Mouse (Mus musculus) lung, embryonic 15.5 days (tissue): Measurements from ENCODE around the gene Lrrc49. TPM values are rescaled to one million over a fixed set of nuclear protein-coding genes. Genes with fewer than 3 reads are reported as not detected.
A peak's percentile ranks its signal among the peaks of the same experiment; 100 is the strongest.

ENCODE experiments used
- ATAC-seq: fragments of 200-750 bp; cut with Nextera tagmentation; 2 replicates; pipeline ENCODE4 v1.8.0; 2017; ENCODE audit warnings: moderate number of reproducible peaks, borderline replicate concordance; ENCODE audit not compliant: low FRiP score, low TSS enrichment; ENCODE audit errors: extremely low read depth
- H3K27ac ChIP-seq: fragments of 300-500 bp; sonication (generic); 2 replicates; pipeline ENCODE4 v1.5.1; 2015; ENCODE audit warnings: moderate library complexity, mild to moderate bottlenecking, inconsistent platforms
- H3K27me3 ChIP-seq: fragments of 300-500 bp; sonication (generic); 2 replicates; pipeline ENCODE4 v1.6.1; 2015; ENCODE audit warnings: inconsistent platforms
- H3K36me3 ChIP-seq: fragments of 300-500 bp; sonication (generic); 2 replicates; pipeline ENCODE4 v1.6.1; 2015; ENCODE audit warnings: inconsistent platforms
- H3K4me1 ChIP-seq: fragments of 300-500 bp; sonication (generic); 2 replicates; pipeline ENCODE4 v1.6.1; 2015; ENCODE audit warnings: inconsistent platforms
- H3K4me2 ChIP-seq: fragments of 300-500 bp; sonication (generic); 2 replicates; pipeline ENCODE4 v1.6.1; 2015; ENCODE audit warnings: inconsistent platforms, mild to moderate bottlenecking, moderate library complexity
- H3K4me3 ChIP-seq: fragments of 300-500 bp; sonication (generic); 2 replicates; pipeline ENCODE4 v1.5.1; 2015; ENCODE audit warnings: mild to moderate bottlenecking, inconsistent platforms
- H3K9ac ChIP-seq: fragments of 300-500 bp; sonication (generic); 2 replicates; pipeline ENCODE4 v1.6.1; 2015; ENCODE audit warnings: inconsistent platforms
- H3K9me3 ChIP-seq: fragments of 300-500 bp; sonication (generic); 2 replicates; pipeline ENCODE4 v1.6.1; 2016; ENCODE audit warnings: inconsistent platforms
- WGBS: fragments of 180-500 bp; shearing (Covaris S2); methylation state at CpG from one replicate; pipeline ENCODE4 v1.1.7; 2015; 5-methylcytosine and 5-hydroxymethylcytosine counted together
- polyA plus RNA-seq: library from polyadenylated mRNA; unstranded; fragments of >200 nt; fragmentation: Nextera tagmentation; extraction: Ambion mirVana; gene quantifications from 2 replicates; pipeline ENCODE4 v1.2.1, GENCODE M21; 2015

The Lrrc49 gene
- polyA plus RNA-seq, 1 experiment from 2014 or later = 17.3 TPM

DNA sequence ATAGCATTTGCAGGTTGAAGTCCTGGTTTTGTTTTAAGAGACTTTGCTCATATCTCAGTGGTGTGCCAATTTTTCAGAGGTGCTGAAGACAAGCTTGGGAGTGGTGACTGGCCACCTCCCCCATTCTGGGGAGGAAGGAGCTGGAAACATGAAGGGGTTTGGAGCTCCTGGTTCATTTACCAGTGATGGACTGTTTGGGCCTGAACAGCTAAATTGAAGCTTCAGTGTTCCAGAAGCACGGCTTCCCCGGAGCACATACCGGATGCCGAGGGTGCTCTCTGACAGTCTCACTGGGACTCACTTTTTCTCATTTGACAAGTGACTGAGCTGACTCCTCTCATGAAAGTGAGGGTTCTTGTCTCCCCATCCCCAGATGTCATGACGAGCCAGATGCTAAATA is 20.6 kb upstream of the Lrrc49 start:
- Histone ChIP-seq H3K9me3 (no peaks in the 10 kb centered on the region), H3K4me3 (no peak overlapping the region), H3K9ac (no peak overlapping the region), H3K27ac (no peak overlapping the region), H3K4me1 (peaks cover 12% of the 10 kb centered on the region), H3K36me3 (no peaks in the 10 kb centered on the region), H3K4me2 (no peak overlapping the region), H3K27me3 (peaks cover 5% of the 10 kb centered on the region; the same call in 1 of the 2 replicates)
- WGBS = 66% methylated on average over 5 of the region's 5 CpGs
- ATAC-seq = no peak

DNA sequence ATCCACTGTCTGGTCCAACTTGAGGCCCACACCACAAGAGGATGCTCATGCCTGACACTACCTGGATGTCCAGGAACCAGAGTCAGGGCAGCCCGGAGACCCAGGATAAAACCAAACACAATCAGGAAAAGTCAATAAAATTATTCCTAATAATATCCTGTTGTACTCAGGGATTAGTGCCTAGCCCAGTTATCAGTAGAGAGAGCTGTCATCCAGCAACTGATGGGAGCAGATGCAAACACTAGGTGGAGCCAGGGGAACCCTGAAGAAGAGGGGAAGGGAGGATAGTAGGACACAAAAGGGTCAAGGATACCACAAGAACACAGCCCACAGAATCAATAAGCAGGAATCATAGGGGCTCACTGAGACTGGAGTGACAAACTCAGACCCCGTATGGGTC is 19.6 kb upstream of the Lrrc49 start:
- H3K4me1 ChIP-seq = peaks cover 4% of the 10 kb centered on the region
- H3K9ac ChIP-seq = no peak overlapping the region
- 82% methylated on average over 2 of the region's 2 CpGs for WGBS
- no peak for ATAC-seq
- H3K9me3 ChIP-seq = no peaks in the 10 kb centered on the region
- no peaks in the 10 kb centered on the region for H3K27me3 ChIP-seq
- H3K36me3 ChIP-seq = no peaks in the 10 kb centered on the region
- no peak overlapping the region for H3K27ac ChIP-seq
- H3K4me3 ChIP-seq = no peak overlapping the region
- no peak overlapping the region for H3K4me2 ChIP-seq

DNA sequence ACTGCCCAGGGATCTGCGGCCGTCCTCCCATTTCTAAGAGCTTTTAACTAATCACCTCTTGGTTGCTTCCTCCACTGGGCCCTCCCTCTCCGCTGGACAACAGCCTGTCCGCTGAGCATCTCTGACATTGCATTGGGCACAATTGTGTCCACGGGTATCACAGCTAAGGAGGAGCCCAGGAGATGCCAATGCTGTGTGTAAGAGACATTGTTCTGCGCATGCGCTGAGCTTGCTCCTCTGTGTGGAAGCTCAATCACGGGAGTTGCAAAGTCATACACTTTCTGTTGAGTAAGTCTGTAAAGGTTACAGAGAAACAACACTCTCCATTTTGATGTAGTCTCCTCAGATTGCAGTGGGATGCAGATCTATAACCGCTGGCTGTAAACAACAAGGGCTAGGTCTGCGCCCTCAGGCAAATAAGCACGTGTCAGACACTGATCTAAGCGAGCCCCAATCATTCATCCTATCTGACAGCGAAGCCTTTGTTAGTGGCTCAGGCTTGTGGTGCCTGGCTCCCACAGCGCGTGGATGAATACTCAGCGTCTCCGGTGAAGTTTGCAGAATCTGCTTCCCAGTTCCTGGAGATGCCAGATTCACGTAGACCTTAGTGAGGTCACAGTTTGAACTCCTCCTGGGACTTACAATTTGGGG is 11.7 kb upstream of the Lrrc49 start:
- Histone ChIP-seq H3K27ac (no peak overlapping the region), H3K9me3 (no peaks in the 10 kb centered on the region), H3K36me3 (no peaks in the 10 kb centered on the region), H3K4me2 (no peak overlapping the region), H3K27me3 (no peaks in the 10 kb centered on the region), H3K4me1 (no peaks in the 10 kb centered on the region), H3K4me3 (no peak overlapping the region), H3K9ac (no peak overlapping the region)
- ATAC-seq = no peak
- 51% methylated on average over 18 of the region's 18 CpGs for WGBS

DNA sequence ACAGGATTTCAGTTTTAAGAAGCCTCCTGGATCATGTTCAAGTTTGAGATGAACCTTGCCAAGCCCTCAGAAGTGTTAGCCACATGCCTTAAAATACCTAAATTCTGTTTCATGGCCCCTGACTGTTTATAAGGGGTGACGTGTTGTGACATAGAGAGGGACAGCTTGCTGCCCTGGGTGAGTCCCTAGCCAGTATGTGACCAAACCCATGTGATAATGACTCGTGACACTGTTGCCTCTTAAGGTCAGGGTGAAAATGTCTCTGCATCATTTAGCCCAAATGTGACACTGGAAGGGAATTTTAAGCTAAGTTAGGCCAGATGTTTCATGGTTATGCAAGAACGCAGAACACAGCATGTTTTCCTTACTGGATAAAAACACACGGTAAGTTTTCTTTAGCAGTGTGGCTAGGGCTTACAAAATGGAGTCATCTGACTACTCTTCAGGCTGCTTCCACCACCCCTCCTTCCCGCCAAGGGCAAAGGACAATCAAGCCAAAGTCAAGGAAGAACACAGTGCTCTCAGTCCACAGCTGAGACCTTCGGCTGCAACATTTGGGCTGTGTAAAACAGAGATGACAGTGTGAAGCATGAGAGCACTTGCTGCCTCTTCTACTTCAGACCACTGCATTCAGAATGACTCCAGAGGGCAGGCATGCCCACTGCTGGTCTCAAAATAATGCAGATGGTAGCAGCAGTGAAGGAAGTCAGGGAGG is 8.5 kb upstream of the Lrrc49 start:
- H3K4me2 ChIP-seq = no peak overlapping the region
- H3K27me3 ChIP-seq = no peaks in the 10 kb centered on the region
- no peak overlapping the region for H3K4me3 ChIP-seq
- H3K9ac ChIP-seq = no peak overlapping the region
- 52% methylated on average over 6 of the region's 6 CpGs for WGBS
- no peak for ATAC-seq
- no peaks in the 10 kb centered on the region for H3K4me1 ChIP-seq
- no peaks in the 10 kb centered on the region for H3K36me3 ChIP-seq
- no peak overlapping the region for H3K27ac ChIP-seq
- no peaks in the 10 kb centered on the region for H3K9me3 ChIP-seq

DNA sequence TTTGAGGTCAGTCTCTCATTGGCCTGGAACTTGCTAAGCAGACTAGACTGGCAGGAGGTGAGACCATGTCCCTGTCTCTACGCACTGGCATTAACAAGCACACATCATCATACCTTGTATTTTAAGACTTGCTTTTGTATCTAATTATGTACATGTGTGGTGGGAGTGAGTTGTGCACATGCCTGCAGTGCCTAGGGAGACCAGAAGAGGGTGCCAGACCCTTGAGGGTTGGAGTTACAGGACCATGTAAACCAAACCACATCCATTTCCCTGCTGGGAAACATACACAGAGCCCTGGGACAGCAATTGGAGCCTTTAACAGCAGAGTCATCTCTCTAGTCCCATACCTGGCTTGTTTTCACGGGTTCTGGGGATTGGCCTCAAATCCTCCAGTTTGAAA is 6.0 kb upstream of the Lrrc49 start:
- WGBS = 59% methylated on average over 2 of the region's 2 CpGs
- H3K4me2 ChIP-seq = no peak overlapping the region
- H3K4me1 ChIP-seq = no peaks in the 10 kb centered on the region
- H3K9ac ChIP-seq = no peak overlapping the region
- H3K9me3 ChIP-seq = no peaks in the 10 kb centered on the region
- no peaks in the 10 kb centered on the region for H3K27me3 ChIP-seq
- H3K36me3 ChIP-seq = no peaks in the 10 kb centered on the region
- no peak overlapping the region for H3K4me3 ChIP-seq
- ATAC-seq = no peak
- no peak overlapping the region for H3K27ac ChIP-seq

DNA sequence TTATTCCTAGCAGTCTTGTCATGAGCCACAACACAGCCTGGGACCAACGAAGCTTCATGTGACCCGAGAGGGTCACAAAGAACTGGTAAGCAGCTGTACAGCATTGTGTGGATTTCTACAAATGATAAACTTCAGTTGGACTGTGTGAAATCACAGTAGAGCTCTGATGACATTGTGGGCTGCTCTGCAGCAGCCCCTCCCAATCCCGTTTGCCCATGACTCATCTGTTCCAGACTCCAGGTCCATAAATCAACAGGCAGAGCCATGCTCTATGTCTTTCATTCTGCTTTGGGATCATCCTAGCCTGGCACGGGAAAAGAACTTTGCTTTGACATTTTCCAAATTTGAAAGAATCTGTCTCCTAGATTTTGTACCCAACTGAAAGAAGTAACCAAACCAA is 4.7 kb upstream of the Lrrc49 start:
- Histone ChIP-seq H3K9ac (no peak overlapping the region), H3K4me2 (no peak overlapping the region), H3K4me1 (peaks cover 5% of the 10 kb centered on the region; the same call in 1 of the 2 replicates), H3K27me3 (no peaks in the 10 kb centered on the region), H3K36me3 (no peaks in the 10 kb centered on the region), H3K4me3 (no peak overlapping the region), H3K27ac (no peak overlapping the region), H3K9me3 (no peaks in the 10 kb centered on the region)
- 47% methylated on average over 4 of the region's 4 CpGs for WGBS
- ATAC-seq = no peak

DNA sequence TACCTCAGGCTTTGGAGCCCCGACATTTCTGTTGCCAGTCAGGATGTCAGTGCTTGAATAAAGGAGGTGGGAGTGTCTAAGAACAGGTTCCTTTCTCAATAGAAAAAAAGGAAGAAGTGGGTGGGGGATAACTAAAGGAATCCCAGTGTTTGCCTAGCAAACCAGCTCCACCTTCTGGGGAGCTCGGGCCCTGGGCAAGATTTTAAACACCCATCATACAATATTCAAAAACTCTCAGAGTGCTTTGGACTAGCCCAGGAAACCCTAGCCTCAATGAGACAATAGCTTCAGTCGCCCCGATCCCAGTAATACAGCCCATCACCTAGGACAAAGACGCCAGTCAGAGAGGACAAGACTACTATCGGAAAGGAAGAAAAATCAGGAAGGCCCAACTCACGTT is 543 bp downstream of the Lrrc49 start:
- H3K4me2 ChIP-seq = peak overlapping the region; percentile 77
- peak; percentile 48; the same call in 1 of the 2 replicates for ATAC-seq
- H3K4me3 ChIP-seq = peak overlapping the region; percentile 71
- peak overlapping the region; percentile 48 for H3K9ac ChIP-seq
- H3K4me1 ChIP-seq = peaks cover 9% of the 10 kb centered on the region
- no peaks in the 10 kb centered on the region for H3K9me3 ChIP-seq
- 2% methylated on average over 7 of the region's 7 CpGs for WGBS
- no peaks in the 10 kb centered on the region for H3K27me3 ChIP-seq
- 0 out of 2 replicates have a peak, but pooled peaks cover 6% of the 10 kb centered on the region for H3K36me3 ChIP-seq
- H3K27ac ChIP-seq = peak overlapping the region; percentile 80

DNA sequence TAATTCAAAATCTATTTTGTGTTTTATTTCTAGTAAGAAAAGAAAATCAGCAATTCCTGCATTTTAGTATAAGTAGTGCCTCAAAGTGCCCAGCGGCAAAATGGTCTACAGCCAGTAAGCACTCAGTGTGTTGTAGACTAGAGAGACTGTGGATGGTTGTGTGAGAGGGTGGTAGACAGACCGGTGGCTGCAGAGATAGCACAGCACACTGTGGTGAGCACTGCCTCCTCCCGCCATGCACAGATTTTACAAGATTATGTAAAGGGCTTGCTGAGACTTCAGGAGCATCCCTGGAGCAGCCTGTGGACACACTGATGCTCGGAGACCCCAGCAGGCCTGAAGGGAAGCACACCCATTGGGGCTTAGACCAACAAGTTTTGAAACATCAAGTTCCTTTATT is 5.2 kb downstream of the Lrrc49 start:
- Histone ChIP-seq H3K9me3 (no peaks in the 10 kb centered on the region), H3K4me3 (no peak overlapping the region), H3K27me3 (no peaks in the 10 kb centered on the region), H3K9ac (no peak overlapping the region), H3K4me2 (no peak overlapping the region), H3K27ac (no peak overlapping the region), H3K36me3 (peaks cover 19% of the 10 kb centered on the region; the same call in 1 of the 2 replicates), H3K4me1 (peaks cover 4% of the 10 kb centered on the region)
- 91% methylated on average over 4 of the region's 4 CpGs for WGBS
- ATAC-seq = no peak

DNA sequence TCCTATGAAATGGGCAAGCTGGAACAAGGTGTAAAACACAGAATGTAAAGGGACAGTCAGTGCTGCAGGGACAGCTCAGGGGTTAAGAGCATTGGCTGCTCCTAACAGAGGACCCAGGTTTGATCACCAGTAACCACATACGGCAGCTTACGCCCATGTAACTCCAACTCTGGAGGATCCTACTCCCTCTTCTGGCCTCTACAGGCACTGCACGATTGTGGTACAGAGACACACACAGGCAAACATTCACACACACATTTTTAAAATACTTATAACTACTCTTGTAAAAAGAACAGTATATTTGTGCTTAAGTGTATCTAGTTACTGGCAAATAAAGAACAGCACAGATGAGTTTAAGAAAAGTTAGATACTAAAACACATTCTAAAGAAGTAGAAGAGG is 7.0 kb downstream of the Lrrc49 start:
- no peak for ATAC-seq
- H3K9ac ChIP-seq = no peak overlapping the region
- no peak overlapping the region for H3K27ac ChIP-seq
- H3K36me3 ChIP-seq = peaks cover 19% of the 10 kb centered on the region; the same call in 1 of the 2 replicates
- H3K27me3 ChIP-seq = no peaks in the 10 kb centered on the region
- no peak overlapping the region for H3K4me2 ChIP-seq
- H3K9me3 ChIP-seq = no peaks in the 10 kb centered on the region
- H3K4me1 ChIP-seq = no peaks in the 10 kb centered on the region
- 94% methylated on average over 3 of the region's 3 CpGs for WGBS
- H3K4me3 ChIP-seq = no peak overlapping the region

DNA sequence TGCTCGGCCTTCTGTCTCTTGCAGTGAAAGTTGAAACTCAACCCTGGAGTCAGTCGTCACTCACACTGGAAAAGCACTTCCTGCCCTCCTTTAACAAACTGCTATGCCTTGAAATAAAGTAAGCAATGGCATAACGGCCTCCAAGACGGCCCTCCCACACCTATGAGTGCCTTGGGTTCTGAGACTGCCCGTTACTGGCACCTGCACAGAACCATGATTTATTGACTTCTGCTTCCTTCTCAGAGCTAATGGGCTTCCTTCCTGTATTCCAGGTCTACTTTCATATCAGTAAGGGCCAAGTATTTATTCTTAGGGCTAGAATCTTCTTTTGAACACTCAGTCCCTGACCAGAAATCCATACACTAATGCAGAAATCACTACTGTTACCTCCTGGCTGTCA is 9.0 kb downstream of the Lrrc49 start:
- Histone ChIP-seq H3K27ac (no peak overlapping the region), H3K4me3 (no peak overlapping the region), H3K9ac (no peak overlapping the region), H3K36me3 (peaks cover 19% of the 10 kb centered on the region; the same call in 1 of the 2 replicates), H3K9me3 (no peaks in the 10 kb centered on the region), H3K27me3 (no peaks in the 10 kb centered on the region), H3K4me2 (no peak overlapping the region), H3K4me1 (no peaks in the 10 kb centered on the region)
- no peak for ATAC-seq
- 45% methylated on average over 5 of the region's 5 CpGs for WGBS

DNA sequence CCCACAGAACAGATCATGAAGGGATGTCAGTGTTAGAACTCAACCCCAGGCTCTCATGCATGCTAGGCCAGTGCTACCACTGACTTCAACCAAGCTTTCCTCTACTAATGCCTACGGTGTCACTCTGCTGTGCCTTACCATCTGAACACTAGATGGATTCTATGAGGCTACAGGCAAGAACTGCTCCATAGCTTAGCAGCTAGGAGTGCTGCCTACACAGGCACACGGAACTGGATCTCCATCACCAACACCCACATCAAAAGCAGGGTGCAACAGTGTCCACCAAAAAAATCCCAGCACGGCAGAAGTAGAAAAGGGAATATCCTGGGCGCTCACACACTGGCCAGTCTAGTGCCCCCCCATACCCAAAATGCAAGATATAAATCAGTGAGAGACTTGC is 11.5 kb downstream of the Lrrc49 start:
- Histone ChIP-seq H3K36me3 (peaks cover 12% of the 10 kb centered on the region), H3K4me3 (no peak overlapping the region), H3K9me3 (no peaks in the 10 kb centered on the region), H3K4me1 (no peaks in the 10 kb centered on the region), H3K9ac (no peak overlapping the region), H3K4me2 (no peak overlapping the region), H3K27ac (no peak overlapping the region), H3K27me3 (no peaks in the 10 kb centered on the region)
- ATAC-seq = no peak
- 89% methylated on average over 4 of the region's 4 CpGs for WGBS

DNA sequence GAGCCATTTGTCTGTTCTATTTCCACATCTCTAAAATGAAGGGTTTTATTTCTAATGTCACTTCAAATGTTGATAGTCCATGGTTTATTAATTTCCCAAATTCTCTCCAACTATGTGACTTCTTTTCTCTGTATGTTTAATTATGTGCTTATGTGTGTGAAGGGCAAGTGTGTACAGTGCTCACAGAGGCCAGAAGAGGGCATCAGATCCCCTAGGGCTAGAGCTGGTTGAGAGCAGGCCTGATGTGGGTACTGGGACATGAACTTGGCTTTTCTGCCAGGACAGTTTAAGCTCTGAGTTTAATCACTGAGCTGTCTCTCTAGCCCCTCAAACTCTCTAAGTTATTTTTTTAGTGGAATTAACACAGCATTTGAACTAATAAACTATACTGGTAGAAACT is 13.2 kb downstream of the Lrrc49 start:
- H3K9ac ChIP-seq = no peak overlapping the region
- H3K27ac ChIP-seq = no peak overlapping the region
- H3K36me3 ChIP-seq = no peaks in the 10 kb centered on the region; the same call in 1 of the 2 replicates
- no peaks in the 10 kb centered on the region for H3K4me1 ChIP-seq
- H3K4me3 ChIP-seq = no peak overlapping the region
- H3K4me2 ChIP-seq = no peak overlapping the region
- no peaks in the 10 kb centered on the region for H3K9me3 ChIP-seq
- H3K27me3 ChIP-seq = no peaks in the 10 kb centered on the region
- no peak for ATAC-seq
